Comparison of ENCODE assay signal across 8 mouse cellular contexts in the genomic region with DNA sequence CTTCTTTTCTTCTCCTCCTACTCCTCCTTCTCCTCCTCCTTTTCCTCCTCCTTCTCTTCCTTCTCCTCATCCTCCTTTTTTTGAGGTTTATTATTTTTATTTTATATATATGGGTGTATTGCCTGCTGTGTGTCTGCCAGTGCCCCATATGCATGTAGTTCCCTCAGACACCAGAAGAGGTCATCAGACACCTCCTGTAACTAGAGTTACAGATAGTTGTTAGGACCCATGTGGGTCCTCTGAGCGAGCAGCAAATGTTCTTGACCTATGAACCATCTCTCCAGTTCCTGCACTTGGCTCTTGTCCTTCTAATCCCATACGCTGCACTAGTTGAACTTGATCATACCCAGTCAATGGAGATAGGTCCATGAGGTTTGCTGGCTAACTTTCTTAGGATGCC. TPM values are rescaled to one million over a fixed set of nuclear protein-coding genes. Genes with fewer than 3 reads are reported as not detected.
A peak's percentile ranks its signal among the peaks of the same experiment; 100 is the strongest.
DNase-seq lines count a peak whose midpoint lies in the region; ATAC-seq and TF ChIP-seq lines count a peak whose summit lies in the region.

No protein-coding gene starts in this region.

- ATAC-seq in liver, embryonic 13.5 days (ENCODE audit: low read depth), result no peak

- no peaks in the 10 kb centered on the region for H3K9me3 ChIP-seq in liver, embryonic 13.5 days (replicated peaks)

- H3K9ac ChIP-seq in liver, embryonic 13.5 days, result no peak overlapping the region

- 21% methylated on average over 2 of the region's 2 CpGs for WGBS in liver, embryonic 13.5 days (ENCODE audit: insufficient replicate concordance)

- TF ChIP-seq POLR2A in brain, embryonic 14.5 days (IDR thresholded peaks at IDR 0.05; ENCODE audit: borderline replicate concordance, extremely low read depth, insufficient read depth, insufficient read length, poor library complexity, severe bottlenecking), result no peak

- H3K4me1 ChIP-seq in liver, embryonic 13.5 days (replicated peaks), result no peaks in the 10 kb centered on the region

- no peak overlapping the region for H3K4me3 ChIP-seq in liver, embryonic 13.5 days (replicated peaks)

- H3K36me3 ChIP-seq in liver, embryonic 13.5 days, result no peaks in the 10 kb centered on the region

- H3K4me2 ChIP-seq in liver, embryonic 13.5 days, result no peak overlapping the region

- H3K27ac ChIP-seq in liver, embryonic 13.5 days, result no peak overlapping the region

- no peaks in the 10 kb centered on the region for H3K27me3 ChIP-seq in liver, embryonic 13.5 days

- intact Hi-C loops in left cerebral cortex, postnatal 4 days (cut with DNase I), result no loop called here
- intact Hi-C loops in left cerebral cortex, postnatal 10 days (cut with DNase I), result no loop called here

- DNase-seq in adrenal gland, adult (ENCODE audit: inconsistent age in 2 of 2, low spot score in 1 of 2), result peak; percentile 39 to 73
- no peak for DNase-seq in adrenal gland, postnatal 4 days (ENCODE audit: low spot score in 2 of 2)
- peak; percentile 21 for DNase-seq in left cerebral cortex, postnatal 4 days
- DNase-seq in left cerebral cortex, postnatal 10 days (ENCODE audit: extremely low spot score in 1 of 2, low spot score in 2 of 2), result no peak
- DNase-seq in brain, embryonic 14.5 days (ENCODE audit: low read depth), result peak; percentile 50
- peak; percentile 11 for DNase-seq in liver, embryonic 13.5 days
- DNase-seq in left cerebral cortex, adult 18-20 months (ENCODE audit: low spot score in 2 of 2), result no peak
- no peak for DNase-seq in T-cell, adult 2 months (ENCODE audit: low spot score)

- TF ChIP-seq CTCF in brain, embryonic 14.5 days (IDR thresholded peaks at IDR 0.05; ENCODE audit: borderline replicate concordance, extremely low read depth, insufficient read depth, insufficient read length), result peak; percentile 57; the same call in 1 of the 2 replicates

RNA-seq across cellular contexts. Expression of a gene that starts 48.3 kb away (rescaled TPM):
- total RNA-seq in adrenal gland, postnatal 4 days (2021), result 1 to 10 TPM; 4.7 to 6.4 TPM
- total RNA-seq in left cerebral cortex, postnatal 4 days (2021), result 1 to 10 TPM; 5.8 to 6.7 TPM
- total RNA-seq in left cerebral cortex, postnatal 10 days (2021), result 1 to 10 TPM; 2.4 to 2.6 TPM
- polyA plus RNA-seq in brain, embryonic 14.5 days (2012; rRNA removed), result 5.7 and 8.1 TPM in 2 replicates
- polyA plus RNA-seq in liver, embryonic 13.5 days (2015; fragmentation: Nextera tagmentation; extraction: Ambion mirVana), result not detected in 2 replicates
- under 1 TPM in 1 of 2 experiments, not detected in 1; 0.26 TPM for total RNA-seq in left cerebral cortex, adult 18-20 months (2021)

Comparison
In these comparisons a context has a peak if more than half of its experiments do, and no peak if none do; other contexts are left out.
1. DNase-seq: peak in adrenal gland, adult (2 of 2), left cerebral cortex, postnatal 4 days (single experiment), brain, embryonic 14.5 days (single experiment) and liver, embryonic 13.5 days (single experiment); none in adrenal gland, postnatal 4 days (0 of 2), left cerebral cortex, postnatal 10 days (0 of 2), left cerebral cortex, adult 18-20 months (0 of 2) and T-cell, adult 2 months (single experiment).